Mouse (Mus musculus) ES-E14 (cell line): ENCODE measurements around the gene Fam187b. TPM values are rescaled to one million over a fixed set of nuclear protein-coding genes. Genes with fewer than 3 reads are reported as not detected.
"Not testable (repeated sequence)": the region's sequence is repeated elsewhere in the genome, so short reads cannot be mapped to it uniquely, and the experiment has no call there.

Source experiments
- DNase-seq: peaks from one replicate; pipeline ENCODE4 v3.0.0-alpha.2; 2013; ENCODE audit warnings: low read depth, low spot score
- H3K27ac ChIP-seq: 2 replicates; pipeline ENCODE4 v1.5.1; 2012; ENCODE audit warnings: low read depth, mild to moderate bottlenecking, low read length, moderate library complexity, mixed read lengths; ENCODE audit not compliant: poor library complexity, insufficient read depth, severe bottlenecking
- H3K36me3 ChIP-seq: 2 replicates; pipeline ENCODE4 v1.6.1; 2012; ENCODE audit warnings: mild to moderate bottlenecking, low read length, moderate library complexity, mixed read lengths; ENCODE audit not compliant: control insufficient read depth, poor library complexity, insufficient read depth, severe bottlenecking
- H3K4me1 ChIP-seq, 2 experiments: fragments of 150-350 bp in 1 of 2; sonication (generic) in 1 of 2; 2 replicates each; pipeline ENCODE4 v1.6.1; 2012; ENCODE audit warnings: low read length in 2 of 2, mild to moderate bottlenecking in 1 of 2, mixed read lengths in 1 of 2; ENCODE audit not compliant: control insufficient read depth in 2 of 2, insufficient read depth in 2 of 2, poor library complexity in 1 of 2
- H3K4me3 ChIP-seq, 2 experiments: fragments of 150-350 bp in 1 of 2; sonication (generic) in 1 of 2; 2 replicates each; pipeline ENCODE4 v1.5.1; 2012; ENCODE audit warnings: low read length in 2 of 2, low read depth in 1 of 2, mild to moderate bottlenecking in 1 of 2, mixed read lengths in 1 of 2; ENCODE audit not compliant: insufficient read depth in 1 of 2, poor library complexity in 1 of 2, severe bottlenecking in 1 of 2
- H3K9ac ChIP-seq: 2 replicates; pipeline ENCODE4 v1.6.1; 2012; ENCODE audit warnings: low read depth, mild to moderate bottlenecking, low read length, mixed read lengths; ENCODE audit not compliant: poor library complexity, insufficient read depth, severe bottlenecking
- H3K9me3 ChIP-seq: fragments of 150-350 bp; sonication (generic); 2 replicates; pipeline ENCODE4 v1.6.1; 2012; ENCODE audit warnings: low read depth, mild to moderate bottlenecking, low read length; ENCODE audit not compliant: control insufficient read depth, insufficient read depth
- CHD2 ChIP-seq: IDR thresholded peaks from 2 replicates; pipeline ENCODE4 v1.6.1; 2014; ENCODE audit warnings: mild to moderate bottlenecking, low read depth, low read length, inconsistent platforms
- HCFC1 ChIP-seq: IDR thresholded peaks from 2 replicates; pipeline ENCODE4 v1.6.1; 2012; ENCODE audit warnings: low read length, inconsistent platforms, borderline replicate concordance; ENCODE audit not compliant: insufficient read depth
- MAFK ChIP-seq: IDR thresholded peaks from 2 replicates; pipeline ENCODE4 v1.6.1; 2014; ENCODE audit warnings: mild to moderate bottlenecking, low read depth, low read length, inconsistent platforms; ENCODE audit not compliant: insufficient read depth
- ZC3H11A ChIP-seq: IDR thresholded peaks from 2 replicates; pipeline ENCODE4 v1.6.1; 2012; ENCODE audit warnings: low read depth, mild to moderate bottlenecking, inconsistent platforms, low read length, borderline replicate concordance
- ZNF384 ChIP-seq: IDR thresholded peaks from 2 replicates; pipeline ENCODE4 v1.6.1; 2012; ENCODE audit warnings: low read depth, low read length, inconsistent platforms
- in situ Hi-C, 2 experiments: fragments of 600-800 bp; cut with MboI; formaldehyde crosslinking; loops; one replicate each; pipeline ENCODE4 v1.15.1; 2025; ENCODE audit warnings: low sequenced_read_pairs in 2 of 2, inconsistent platforms in 1 of 2; ENCODE audit not compliant: unreplicated experiment in 2 of 2
- total RNA-seq: library from RNA; depleted of rRNA; stranded (reverse); fragments of 300-350 nt; gene quantifications from 2 replicates; pipeline ENCODE4 v1.2.3, GENCODE M21; 2012

Fam187b gene
- total RNA-seq, 1 experiment, result 0.67 TPM

- H3K27ac ChIP-seq, result no peak within 1 kb of the TSS
- no peak within 1 kb of the TSS for H3K9ac ChIP-seq
- peaks cover 8% of the 10 kb centered on the region; the same call in 1 of the 2 replicates for H3K36me3 ChIP-seq
- no peak within 1 kb of the TSS for H3K4me3 ChIP-seq
- in situ Hi-C loops, result no loop called here
- no peak for DNase-seq
- no peaks in the 10 kb centered on the region for H3K9me3 ChIP-seq
- no peaks in the 10 kb centered on the region for H3K4me1 ChIP-seq
- no peak for TF ChIP-seq HCFC1
- no peak for TF ChIP-seq ZC3H11A
- TF ChIP-seq ZNF384, result no peak
- TF ChIP-seq CHD2, result no peak
- TF ChIP-seq MAFK, result no peak
Observed at GRCm38 (mm10) chr7:30943909-30944635, 29.5 kb upstream of the Fam187b start, which contains the start of gene Hamp. TSS of gene Hamp (minus strand) at chr7:30944032.

- DNase-seq, H3K9ac ChIP-seq, in situ Hi-C loops, H3K4me3 ChIP-seq, H3K27ac ChIP-seq, H3K4me1 ChIP-seq, H3K9me3 ChIP-seq: not testable (repeated sequence)
- peaks cover 10% of the 10 kb centered on the region for H3K36me3 ChIP-seq
Observed at GRCm38 (mm10) chr7:30944706-30945105, 28.9 kb upstream of the Fam187b start.

GRCm38 (mm10) chr7:30945466-30945865 lies 28.1 kb upstream of the Fam187b start:
- H3K4me1 ChIP-seq, in situ Hi-C loops, H3K4me3 ChIP-seq, DNase-seq, H3K9ac ChIP-seq, H3K9me3 ChIP-seq, H3K27ac ChIP-seq: not testable (repeated sequence)
- peaks cover 10% of the 10 kb centered on the region for H3K36me3 ChIP-seq

- in situ Hi-C loops, result no loop called here
- DNase-seq, result no peak
- Histone ChIP-seq H3K4me3 (no peak overlapping the region), H3K9me3 (no peaks in the 10 kb centered on the region), H3K27ac (no peak overlapping the region), H3K36me3 (peaks cover 13% of the 10 kb centered on the region), H3K4me1 (no peaks in the 10 kb centered on the region), H3K9ac (no peak overlapping the region)
- TF ChIP-seq ZC3H11A (no peak), MAFK (no peak), CHD2 (no peak), ZNF384 (no peak), HCFC1 (no peak)
Observed at GRCm38 (mm10) chr7:30945876-30946275, 27.7 kb upstream of the Fam187b start.

GRCm38 (mm10) chr7:30949902-30950301 lies 23.7 kb upstream of the Fam187b start:
- H3K4me3 ChIP-seq, in situ Hi-C loops, DNase-seq, H3K9me3 ChIP-seq, H3K9ac ChIP-seq, H3K27ac ChIP-seq, H3K4me1 ChIP-seq: not testable (repeated sequence)
- H3K36me3 ChIP-seq, result peaks cover 37% of the 10 kb centered on the region
